Mouse (Mus musculus) adrenal gland, postnatal 25 days (tissue): ENCODE results near the gene Mia2. TPM values are rescaled to one million over a fixed set of nuclear protein-coding genes. Genes with fewer than 3 reads are reported as not detected.

Experiments
- DNase-seq: peaks from one replicate; pipeline ENCODE4 v3.0.0; 2021; ENCODE audit warnings: mixed read lengths
- total RNA-seq: library from RNA; stranded (reverse); gene quantifications from 2 replicates; pipeline ENCODE4 v1.2.3, GENCODE M21; 2021

Gene Mia2
- total RNA-seq, 1 experiment from 2014 or later, result 165 TPM

DNA sequence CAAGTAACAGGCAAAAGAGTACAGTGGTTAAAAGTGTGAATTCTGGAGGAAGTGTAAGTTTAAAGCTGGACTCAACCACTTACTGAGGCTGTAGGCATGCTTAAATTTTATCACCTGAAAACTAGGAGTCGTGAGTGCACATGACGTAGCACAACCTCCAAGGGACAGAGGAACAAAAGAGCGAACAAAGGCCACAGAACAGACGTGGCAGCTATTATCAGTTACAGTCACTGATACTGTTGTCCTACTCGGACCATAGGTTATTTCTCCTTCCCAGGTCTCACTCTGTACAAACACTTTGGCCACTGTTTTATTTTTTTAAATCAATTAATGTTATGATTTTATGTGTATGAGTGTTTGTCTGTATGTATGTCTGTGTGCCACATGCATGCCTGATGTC, 9.2 kb downstream of the Mia2 start:
- DNase-seq, result no peak

DNA sequence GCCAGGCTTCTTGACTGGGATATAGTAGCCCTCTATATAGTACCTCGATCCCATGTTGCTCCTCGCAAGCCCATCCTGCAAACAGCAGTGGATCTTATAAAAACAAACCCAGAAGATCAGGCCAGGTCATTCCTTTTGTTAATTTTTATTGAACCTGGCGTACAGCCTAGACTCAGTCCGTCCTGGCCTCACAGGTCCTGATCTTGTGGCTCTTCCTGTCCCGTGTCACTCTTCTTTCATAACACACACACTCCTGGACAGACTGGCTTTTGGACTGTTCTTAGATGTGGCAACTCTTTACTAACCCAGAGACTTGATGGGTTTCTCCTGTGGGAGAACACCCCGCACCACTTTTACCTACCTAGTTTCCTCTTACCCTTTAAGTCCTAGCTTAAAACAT, 10.3 kb downstream of the Mia2 start:
- no peak for DNase-seq

DNA sequence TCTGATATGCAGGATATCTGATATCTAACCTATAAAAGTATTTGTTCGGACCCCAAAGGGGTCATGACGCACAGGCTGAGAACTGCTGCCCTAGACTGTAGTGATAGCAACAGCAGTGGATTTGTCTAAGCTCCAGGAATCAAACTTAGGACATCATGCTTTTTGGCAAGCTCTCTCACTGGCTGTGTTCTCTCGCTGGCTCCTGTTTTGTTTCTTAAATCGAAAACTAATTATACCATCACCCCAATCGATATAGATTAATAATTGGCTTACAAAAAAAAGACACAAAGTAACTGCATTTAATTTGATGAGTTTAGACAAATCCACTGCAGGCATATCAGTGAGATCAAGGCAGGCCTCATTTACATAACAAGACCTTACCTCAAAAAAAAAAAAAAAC, 10.9 kb downstream of the Mia2 start:
- no peak for DNase-seq

DNA sequence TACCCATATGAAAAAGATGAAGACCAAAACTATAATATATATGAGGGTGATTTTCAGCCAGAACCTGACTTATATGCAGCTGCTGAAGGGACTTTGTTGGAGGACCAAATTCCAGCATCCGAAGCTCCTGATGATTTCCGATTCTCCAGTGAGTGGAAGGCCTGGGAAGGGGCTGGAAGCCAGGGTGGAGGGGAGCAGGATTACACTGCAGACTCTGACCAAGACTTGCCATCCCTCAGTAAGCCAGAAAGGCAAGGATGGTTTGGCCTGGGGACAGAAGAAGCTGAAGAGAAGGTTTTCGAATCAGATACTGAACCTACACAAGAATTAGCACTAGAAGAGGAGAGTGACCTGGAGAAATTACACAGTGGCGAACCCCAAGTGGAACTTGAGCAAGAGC, 12.3 kb downstream of the Mia2 start:
- DNase-seq, result no peak

DNA sequence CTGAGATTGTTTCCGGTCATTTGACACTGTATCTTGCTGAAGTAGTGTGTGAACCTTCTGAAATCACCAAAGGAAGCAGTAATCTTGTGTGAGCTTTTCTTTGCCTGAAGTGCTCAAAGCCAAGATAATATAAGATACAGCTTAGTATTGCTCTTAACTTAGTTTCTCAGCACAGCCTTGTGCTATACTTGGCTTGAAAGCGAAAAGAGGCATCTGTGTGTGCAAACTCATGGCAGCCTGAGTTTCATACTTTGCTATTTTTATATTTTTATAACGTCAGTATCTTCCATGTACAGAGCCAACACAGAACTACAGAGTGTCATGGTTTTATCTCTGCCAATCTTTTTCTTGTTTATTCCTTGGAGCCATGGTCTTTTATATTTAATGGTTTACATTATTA, 21.6 kb downstream of the Mia2 start:
- DNase-seq, result no peak

DNA sequence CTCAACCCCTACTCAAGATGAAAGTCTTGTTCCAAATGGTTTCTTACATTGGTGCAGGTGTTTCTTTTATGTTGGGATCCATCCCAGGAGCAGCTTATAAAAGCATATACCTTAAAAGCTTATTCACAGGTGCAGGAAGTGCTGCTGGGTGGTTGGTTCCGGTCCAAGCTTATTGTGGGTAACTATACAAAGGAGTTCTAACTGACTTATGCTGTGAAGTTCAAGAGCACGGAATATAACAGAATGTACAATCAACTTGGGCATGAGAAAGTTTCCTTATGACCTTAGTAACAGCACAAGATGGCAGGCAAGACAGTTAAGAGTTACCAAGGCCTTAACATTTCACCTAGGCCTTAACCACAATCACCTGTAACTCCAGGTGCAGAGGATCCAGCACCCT, 29.8 kb downstream of the Mia2 start:
- DNase-seq, result no peak

DNA sequence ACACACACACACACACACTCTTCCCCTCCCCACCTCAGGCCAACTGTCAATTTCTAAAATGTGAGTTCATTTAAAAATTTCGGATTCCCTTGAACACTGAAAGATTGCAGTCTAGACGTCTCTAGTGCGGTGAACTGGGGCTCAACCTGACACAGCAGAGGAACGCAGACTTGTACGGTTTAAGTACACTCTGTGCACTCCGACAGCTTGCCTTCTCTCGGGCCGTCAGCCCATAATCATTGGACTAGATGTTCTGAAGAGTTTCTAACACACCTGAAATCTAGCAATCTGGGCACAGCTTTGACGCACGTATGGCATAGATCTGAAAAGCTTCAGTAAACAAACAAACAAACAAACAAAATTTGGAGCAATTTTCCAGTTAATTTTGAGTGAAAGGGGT, 32.9 kb downstream of the Mia2 start:
- no peak for DNase-seq

DNA sequence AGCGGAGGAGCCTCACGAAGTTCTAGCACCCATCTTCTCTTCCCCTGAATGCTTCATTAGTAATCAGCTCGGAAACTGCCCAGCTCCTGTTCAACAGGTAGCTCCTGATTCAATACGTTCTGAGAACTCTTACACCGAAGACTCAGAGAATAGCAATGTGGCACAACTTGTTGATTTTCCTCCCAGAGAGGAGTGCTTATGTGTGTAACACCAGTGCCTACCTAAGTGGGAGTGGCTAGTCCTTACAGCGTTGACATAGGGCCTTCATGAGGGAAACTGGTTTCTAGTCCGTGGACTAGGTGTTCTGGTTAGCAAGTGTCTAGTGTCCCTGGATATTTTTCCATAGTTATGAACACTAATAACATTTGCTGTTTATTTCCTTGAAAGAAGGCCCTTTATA, 33.4 kb downstream of the Mia2 start:
- no peak for DNase-seq

DNA sequence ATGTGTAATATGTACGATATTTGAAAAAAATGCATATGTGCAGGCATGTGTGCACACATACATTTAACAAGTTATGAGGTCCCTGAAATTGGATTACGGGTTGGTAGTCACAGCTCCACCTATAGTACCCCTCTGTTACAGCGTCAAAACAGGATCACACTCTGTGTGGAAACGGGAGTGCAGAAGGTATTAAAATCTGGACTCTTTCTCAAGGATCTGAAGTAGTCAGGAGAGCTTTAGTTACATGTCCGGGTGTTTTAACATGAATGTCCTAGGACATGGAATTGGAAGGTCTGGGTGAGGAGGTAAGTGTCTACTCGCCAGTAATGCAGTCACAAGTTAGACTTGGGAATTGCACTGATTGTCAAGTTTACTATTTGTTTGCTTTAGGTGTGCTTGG, 34.0 kb downstream of the Mia2 start:
- DNase-seq, result peak; percentile 20

DNA sequence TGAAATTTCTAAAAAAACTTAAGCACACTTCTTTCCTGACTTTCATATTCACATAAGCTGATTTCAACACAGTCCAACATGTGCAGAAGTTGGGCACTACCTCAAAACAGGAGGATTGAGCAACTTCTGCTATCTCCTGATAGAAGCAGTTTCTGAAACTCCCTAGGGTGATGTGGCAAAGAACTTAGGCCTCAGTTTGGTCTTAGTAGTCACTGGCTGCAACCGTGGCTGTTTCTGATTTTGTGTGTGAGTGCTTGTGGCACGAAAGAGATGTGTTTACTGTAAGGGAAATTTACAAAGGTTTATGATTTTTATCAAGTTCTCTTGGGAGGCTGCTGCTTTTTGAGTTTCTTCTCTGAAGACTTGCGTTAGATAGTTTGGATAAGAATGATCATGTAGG, 34.6 kb downstream of the Mia2 start:
- no peak for DNase-seq

DNA sequence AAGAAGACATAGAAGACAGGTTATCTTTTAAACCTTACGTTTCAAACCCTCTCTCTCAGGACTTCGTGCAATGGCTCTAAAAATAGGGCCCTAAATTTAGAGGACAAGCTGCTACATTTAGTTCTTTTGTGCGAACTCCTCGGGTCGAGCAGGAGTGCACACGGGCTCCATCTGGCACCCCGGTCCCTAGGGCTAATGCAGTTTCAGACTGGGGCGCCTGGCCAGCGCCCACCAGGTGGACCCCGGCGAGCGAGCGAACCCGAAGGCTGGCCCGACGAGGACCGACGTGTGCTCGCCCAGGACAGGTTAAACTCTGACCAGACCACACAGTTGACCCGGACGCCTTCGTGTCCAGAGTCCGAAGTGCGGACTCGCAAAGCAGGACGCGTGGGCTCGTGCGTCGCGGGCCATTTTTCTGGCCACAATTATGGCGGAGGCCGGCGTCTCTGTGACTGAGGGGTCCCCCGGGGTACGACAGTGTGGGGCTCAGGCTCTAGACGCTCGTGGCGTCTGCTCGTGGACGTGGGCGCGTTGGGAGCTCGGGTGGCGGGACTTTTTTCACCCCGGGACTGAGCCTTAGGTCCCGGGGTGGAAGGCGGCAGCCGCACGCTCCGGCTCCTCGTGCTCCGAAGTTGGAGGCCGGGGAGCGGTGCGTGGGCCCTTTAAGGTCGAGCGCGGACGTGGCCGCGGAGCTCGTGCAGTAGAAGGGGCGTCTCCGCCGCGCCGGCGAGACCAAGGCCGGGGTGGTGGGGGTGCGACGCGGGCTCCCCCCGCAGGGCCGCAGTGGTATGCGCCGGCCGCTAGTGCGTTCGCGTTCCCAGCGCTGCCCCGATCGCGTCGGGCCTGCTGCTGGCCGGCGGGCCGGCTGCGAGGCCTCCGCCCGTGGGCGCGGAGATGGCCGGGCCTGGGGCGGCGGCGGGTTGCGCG, 35.3 kb downstream of the Mia2 start:
- DNase-seq, result peak; percentile 94

DNA sequence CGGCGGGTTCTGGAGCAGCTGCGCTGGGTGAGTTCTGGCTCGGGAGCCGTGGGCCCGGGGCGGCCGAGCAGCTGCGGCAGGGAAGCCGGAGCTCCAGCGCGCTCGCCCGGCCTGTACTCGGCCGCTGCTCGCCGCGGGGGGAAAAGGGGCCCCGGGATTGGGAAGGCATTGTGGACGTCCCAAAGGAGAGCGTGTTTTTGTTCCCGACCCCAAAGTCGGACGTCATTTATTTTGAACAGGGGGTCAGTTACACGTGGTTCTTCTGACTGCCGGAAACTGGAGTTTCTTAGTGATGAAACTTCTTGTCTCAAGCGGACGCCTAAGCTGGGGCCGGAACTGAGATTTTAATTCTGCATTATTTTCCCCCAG, 36.0 kb downstream of the Mia2 start:
- no peak for DNase-seq

DNA sequence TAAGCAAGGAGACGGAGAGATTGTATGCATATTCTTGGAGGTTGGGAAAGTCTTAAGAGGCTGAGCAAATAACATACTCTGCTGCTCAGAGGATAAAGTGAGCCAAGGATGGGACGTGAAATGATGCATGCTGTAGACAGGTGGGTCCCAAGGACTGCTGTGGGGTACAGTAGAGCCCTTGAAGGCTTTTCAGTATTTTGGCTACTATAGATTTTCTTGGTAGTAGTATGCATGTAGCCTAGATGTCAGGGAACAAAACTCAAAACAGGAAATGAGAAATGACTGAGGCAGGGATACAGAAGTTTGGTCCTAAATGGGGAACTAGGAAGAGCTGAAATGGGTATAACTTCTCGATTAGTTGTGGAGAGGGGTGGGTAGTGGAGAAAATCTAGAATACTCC, 36.9 kb downstream of the Mia2 start:
- DNase-seq, result no peak

DNA sequence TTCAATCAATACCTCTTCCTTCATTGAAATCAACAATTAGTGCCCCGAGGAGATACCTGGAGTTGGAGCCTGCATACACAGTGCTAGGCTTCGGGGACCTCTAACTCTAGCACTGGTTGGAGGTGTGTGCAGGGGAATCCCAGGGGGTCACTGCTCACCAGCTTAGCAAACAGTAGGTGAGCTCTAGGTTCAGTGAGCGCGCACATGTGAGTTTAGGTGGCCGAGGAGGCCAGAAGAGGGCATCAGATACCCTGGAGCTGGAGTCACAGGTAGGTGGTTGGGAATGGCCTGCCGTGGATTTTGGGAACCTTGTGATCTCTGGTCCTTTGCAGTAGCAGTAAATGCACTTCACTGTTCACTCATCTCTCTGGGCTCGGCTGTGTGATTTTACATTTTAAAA, 37.3 kb downstream of the Mia2 start:
- DNase-seq, result no peak

DNA sequence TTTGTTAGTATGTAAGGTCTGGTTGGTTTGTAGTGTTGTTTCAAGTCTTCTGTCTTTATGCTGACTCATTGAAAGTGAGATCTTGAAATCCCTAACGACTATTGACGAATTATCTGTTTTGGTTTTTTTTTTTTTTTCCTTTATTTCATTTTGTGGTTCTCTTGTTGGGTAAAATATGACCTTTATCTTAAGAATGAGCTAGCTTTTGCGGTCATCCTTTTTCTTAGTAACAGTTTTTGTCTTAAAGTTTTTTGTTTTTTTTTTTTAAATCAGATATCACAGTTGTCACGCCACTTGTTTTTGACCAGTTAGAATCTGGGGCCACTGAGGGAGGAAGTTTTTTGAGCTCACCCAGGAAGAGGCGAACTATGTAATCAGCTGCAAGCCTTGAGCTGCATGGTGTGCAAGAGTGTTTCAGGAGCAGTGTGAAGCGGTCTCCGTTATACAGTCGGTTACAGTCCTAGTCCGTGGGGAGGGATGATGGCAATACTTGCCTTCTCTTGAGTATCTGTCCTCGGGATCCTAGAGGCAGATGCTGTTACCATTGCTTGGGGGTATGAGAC, 37.9 kb downstream of the Mia2 start:
- DNase-seq, result no peak

DNA sequence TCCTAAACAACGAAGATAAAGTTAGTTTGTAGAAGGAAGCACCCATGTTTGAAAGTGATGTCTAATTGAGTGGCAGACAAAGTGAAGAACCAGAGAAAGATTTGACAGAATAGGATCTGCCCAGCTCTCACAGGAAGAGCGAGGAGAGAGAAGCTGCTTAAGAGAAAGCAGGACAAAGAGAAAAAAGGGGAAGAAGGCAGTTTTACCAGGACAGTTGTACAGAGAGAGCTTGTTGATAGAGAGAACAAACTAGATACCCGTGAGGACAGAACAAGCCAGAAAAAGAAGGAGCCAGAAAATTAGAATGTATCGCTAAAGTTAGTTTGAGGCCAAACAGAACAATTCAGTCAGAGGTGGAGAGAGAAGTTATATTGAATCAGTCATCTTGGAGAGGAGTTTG, 39.5 kb downstream of the Mia2 start:
- no peak for DNase-seq

DNA sequence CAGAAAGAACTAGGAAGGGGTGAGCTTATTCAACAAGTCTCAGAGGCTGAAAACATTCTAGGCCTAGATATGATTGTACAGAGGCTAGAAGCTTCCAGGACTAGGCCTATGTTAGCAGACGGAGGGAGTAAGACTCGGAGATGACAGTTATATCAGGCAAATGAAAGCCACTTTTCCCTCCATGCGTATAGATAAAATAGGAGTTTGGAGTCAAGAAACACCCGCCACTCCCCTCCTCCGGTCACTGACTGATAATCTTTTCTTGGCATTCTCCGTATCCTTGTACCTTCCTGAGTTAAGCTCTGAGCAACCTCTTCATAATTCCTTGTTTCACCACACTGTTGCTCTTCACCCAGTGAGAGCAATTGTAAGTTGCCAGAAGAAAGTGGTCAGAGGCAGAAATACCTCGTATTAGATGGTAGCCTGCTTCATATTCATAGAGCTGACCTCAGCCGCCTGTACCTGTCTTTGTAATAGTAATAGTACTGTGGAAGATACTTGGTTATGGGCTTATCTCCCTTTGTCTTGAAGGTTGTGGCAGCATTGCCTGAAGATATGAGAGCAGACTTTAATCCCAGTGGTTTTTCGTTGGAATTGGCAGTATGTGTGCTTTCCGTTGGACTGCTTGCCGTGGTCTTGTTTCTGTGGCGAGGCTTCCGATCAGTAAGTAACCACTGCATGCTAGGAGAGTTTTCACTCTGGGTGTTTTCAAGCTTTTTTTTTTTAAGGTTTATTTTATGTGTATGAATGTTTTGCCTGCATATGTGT, 40.1 kb downstream of the Mia2 start:
- DNase-seq, result no peak

DNA sequence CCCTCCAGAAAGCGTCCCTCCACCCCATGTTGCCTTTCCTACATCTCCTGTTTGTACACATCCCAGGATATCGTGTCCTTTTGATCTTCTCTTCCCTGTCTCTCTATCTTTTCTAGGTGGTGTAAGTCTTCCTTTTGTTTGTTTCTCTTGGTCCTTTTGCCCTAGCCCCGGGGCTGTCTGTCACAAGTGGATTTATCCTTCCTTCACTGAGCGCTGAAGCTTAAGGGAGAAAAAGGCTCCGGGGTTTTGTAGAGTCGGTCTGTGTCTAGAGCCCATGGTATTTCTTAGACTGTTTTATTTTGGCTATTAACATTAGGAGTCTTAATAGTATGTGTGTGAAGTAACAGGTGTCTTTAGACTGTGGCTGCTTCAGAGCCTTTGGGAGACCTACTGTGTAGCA, 41.4 kb downstream of the Mia2 start:
- DNase-seq, result no peak

DNA sequence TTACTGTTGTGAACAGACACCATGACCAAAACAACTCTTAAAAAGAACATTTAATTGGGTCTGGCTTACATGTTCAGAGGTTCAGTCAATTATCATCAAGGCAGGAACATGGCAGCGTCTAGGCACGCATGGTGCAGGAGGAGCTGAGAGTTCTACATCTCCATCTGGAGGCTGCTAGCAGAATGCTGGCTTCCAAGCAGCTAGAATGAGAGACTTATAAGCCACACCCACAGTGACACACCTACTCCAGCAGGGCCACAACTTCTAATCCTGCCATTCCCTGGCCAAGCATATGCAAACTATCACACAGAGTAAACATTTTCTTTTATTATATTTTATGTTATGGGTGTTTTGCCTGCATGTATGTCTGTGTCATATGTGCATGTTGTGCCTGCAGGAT, 43.8 kb downstream of the Mia2 start:
- no peak for DNase-seq

DNA sequence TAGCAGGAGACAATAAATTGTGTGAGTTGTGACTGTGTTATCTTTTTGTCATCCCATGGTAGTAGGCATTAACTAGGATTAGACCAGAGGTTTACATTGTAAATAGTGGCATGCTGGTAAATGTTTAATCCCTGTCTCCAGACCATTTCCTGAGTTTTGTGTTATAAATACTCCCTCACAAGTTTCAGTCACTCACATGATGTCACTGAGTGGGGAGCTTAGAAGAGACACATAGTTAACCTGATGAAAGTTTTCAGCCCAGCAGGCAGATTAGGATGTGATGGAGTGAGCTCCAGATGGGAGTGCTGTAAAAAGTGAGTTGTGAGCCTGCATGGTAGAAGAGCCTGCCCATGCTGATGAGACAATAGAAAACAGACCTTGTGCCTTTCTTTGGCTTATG, 49.5 kb downstream of the Mia2 start:
- DNase-seq, result no peak

DNA sequence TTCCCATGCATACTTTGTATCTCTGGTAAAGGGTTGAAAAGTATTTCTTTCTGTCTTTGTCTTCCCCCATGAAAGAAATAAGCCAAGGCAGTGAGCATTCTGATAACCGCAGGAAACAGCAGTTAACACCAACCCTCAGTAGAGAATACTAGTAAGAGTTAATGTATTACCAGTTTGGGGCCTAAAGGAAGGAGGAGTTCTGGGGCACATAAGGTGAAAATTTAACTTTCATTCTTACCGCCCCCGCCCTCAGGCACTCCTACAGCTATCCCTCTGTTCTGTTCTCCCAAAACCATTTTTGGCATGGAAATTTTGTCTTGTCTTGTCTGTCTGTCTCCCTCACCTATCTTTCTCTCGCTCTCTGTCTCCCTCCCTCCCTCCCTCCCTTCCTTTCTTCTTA, 54.1 kb downstream of the Mia2 start:
- DNase-seq, result no peak

DNA sequence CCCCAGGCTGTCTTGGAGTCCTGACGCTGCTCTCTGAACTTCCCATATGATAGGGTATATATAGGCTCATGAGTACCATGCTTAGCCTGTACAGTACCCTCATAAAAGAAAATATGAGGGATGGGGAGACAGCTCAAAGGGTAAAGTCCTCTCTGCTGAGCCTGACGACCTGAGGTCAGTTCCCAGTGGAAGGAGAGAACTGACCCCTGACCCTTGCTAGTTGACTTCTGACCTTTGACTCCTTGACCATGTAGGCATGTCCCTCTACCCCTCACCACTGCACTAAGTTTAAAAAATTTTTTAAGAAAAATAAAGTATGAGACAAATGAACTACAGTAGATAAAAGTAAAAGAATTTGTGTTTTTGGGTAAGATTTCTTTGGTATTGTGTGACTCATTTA, 65.5 kb downstream of the Mia2 start:
- no peak for DNase-seq

DNA sequence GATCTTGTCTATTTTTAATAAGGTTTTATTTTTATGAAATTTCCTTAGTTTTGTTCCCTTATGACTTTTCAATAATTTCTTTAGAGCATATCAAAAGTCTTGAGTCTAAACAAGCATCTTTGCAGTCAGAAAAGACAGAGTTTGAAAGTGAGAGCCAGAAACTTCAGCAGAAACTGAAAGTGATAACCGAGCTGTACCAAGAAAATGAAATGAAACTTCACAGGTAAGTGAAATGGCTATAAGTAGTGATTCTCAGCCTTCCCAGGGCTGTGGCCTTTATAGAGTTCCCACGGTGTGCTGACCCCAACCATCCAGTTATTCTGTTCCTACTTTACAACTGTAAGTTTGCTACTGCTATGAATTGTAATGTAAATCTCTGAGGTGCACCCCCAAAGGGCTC, 67.2 kb downstream of the Mia2 start:
- DNase-seq, result no peak

DNA sequence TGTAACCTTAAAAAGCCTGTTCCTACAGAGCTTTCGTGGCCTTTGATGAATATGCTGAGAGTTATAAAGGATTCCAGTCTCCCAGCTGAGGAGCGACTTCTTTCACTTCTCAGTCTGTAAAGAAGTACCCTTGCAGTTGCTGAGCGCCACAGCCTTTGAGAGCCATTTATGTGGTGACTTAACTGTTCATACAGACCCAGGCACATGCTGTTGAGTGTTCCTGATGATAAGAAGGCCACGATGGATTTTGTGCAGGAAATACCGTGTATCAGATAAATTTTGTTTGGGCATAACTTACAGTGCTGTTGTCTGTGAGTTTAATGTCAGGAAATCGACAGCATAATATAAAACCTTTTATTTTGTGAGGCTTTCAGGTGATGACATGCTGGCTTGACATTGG, 68.9 kb downstream of the Mia2 start:
- no peak for DNase-seq
